Mouse (Mus musculus): Measurements from ENCODE around the gene Evl. TPM values are rescaled to one million over a fixed set of nuclear protein-coding genes. Genes with fewer than 3 reads are reported as not detected.

Gene Evl
- total and polyA plus RNA-seq, 3 experiments: 3.2 to 29.3 (median 11.3) TPM

GRCm38 (mm10) chr12:108642019-108642418 is 87.5 kb downstream of the Evl start:
- no peaks in the 10 kb centered on the region for H3K9me3 ChIP-seq (replicated peaks; ENCODE audit: low read length)
- dilution Hi-C loops (cut with MboI; ENCODE audit: extremely low pct_ligation_motif_present, extremely low pct_unique_long_range_greater_than_20kb, low sequenced_read_pairs): no loop called here
- in situ Hi-C loops (cut with MboI; ENCODE audit: low pct_ligation_motif_present, low pct_unique_long_range_greater_than_20kb, low sequenced_read_pairs): no loop called here
- H3K9ac ChIP-seq (ENCODE audit: insufficient read depth, low read depth): no peak overlapping the region
- no peaks in the 10 kb centered on the region for H3K27me3 ChIP-seq (replicated peaks)
- peaks cover 3 to 65% of the 10 kb centered on the region in 2 experiments; a peak in 3 of 4 replicates for H3K4me1 ChIP-seq (ENCODE audit: control insufficient read depth in 1 of 2, insufficient read depth in 2 of 2)
- no peak for TF ChIP-seq ZC3H11A (IDR thresholded peaks at IDR 0.05; ENCODE audit: low read depth, low read length)
- no peak for TF ChIP-seq USF2 (conservative IDR thresholded peaks at IDR 0.05; ENCODE audit: low read depth, low read length)
- TF ChIP-seq ELF1 (IDR thresholded peaks at IDR 0.05; ENCODE audit: low read depth, low read length): no peak
- no peak for TF ChIP-seq CTCF (conservative IDR thresholded peaks at IDR 0.05 in 1 of 2, IDR thresholded peaks at IDR 0.05 in 1 of 2; ENCODE audit: low read depth in 2 of 2, low read length in 2 of 2)
- no peak for TF ChIP-seq IRF4 (IDR thresholded peaks at IDR 0.05; ENCODE audit: low read depth, low read length)
- no peak for TF ChIP-seq CHD1 (IDR thresholded peaks at IDR 0.05; ENCODE audit: low read depth, low read length)
- no peak for TF ChIP-seq RCOR1 (conservative IDR thresholded peaks at IDR 0.05; ENCODE audit: low read depth, low read length)
- no peak overlapping the region for H3K4me3 ChIP-seq (replicated peaks in 1 of 3; ENCODE audit: low read depth in 2 of 3, low read length in 2 of 3, poor library complexity in 1 of 3)
- H3K36me3 ChIP-seq (replicated peaks in 1 of 2; ENCODE audit: control insufficient read depth in 1 of 2, insufficient read depth in 1 of 2, low read length in 1 of 2): peaks cover 0 to 9% of the 10 kb centered on the region in 2 experiments
- no peak for DNase-seq (ENCODE audit: extremely low read depth)
- no peak overlapping the region for H3K27ac ChIP-seq (ENCODE audit: insufficient read depth, low read depth)
- H3K79me2 ChIP-seq (replicated peaks; ENCODE audit: control insufficient read depth, extremely low read depth, insufficient read depth, poor library complexity, severe bottlenecking): no peaks in the 10 kb centered on the region
- H3K4me2 ChIP-seq (ENCODE audit: insufficient read depth, low read depth, poor library complexity, severe bottlenecking): no peak overlapping the region

- H3K4me2 ChIP-seq (ENCODE audit: insufficient read depth, low read depth, poor library complexity, severe bottlenecking): no peak overlapping the region
- DNase-seq (ENCODE audit: extremely low read depth): no peak
- H3K9me3 ChIP-seq (replicated peaks; ENCODE audit: low read length): peaks cover 19% of the 10 kb centered on the region
- peaks cover 0 to 30% of the 10 kb centered on the region in 2 experiments for H3K36me3 ChIP-seq (replicated peaks in 1 of 2; ENCODE audit: control insufficient read depth in 1 of 2, insufficient read depth in 1 of 2, low read length in 1 of 2)
- no peak overlapping the region for H3K27ac ChIP-seq (ENCODE audit: insufficient read depth, low read depth)
- H3K79me2 ChIP-seq (replicated peaks; ENCODE audit: control insufficient read depth, extremely low read depth, insufficient read depth, poor library complexity, severe bottlenecking): no peaks in the 10 kb centered on the region
- in situ Hi-C loops (cut with MboI; ENCODE audit: low pct_ligation_motif_present, low pct_unique_long_range_greater_than_20kb, low sequenced_read_pairs) (no loop called here), dilution Hi-C loops (cut with MboI; ENCODE audit: extremely low pct_ligation_motif_present, extremely low pct_unique_long_range_greater_than_20kb, low sequenced_read_pairs) (no loop called here)
- peaks cover 3 to 55% of the 10 kb centered on the region in 2 experiments; a peak in 3 of 4 replicates for H3K4me1 ChIP-seq (ENCODE audit: control insufficient read depth in 1 of 2, insufficient read depth in 2 of 2)
- no peak overlapping the region for H3K4me3 ChIP-seq (replicated peaks in 1 of 3; ENCODE audit: low read depth in 2 of 3, low read length in 2 of 3, poor library complexity in 1 of 3)
- no peak overlapping the region for H3K9ac ChIP-seq (ENCODE audit: insufficient read depth, low read depth)
- TF ChIP-seq USF2 (conservative IDR thresholded peaks at IDR 0.05; ENCODE audit: low read depth, low read length): no peak
- TF ChIP-seq TBP (conservative IDR thresholded peaks at IDR 0.05; ENCODE audit: low read depth, low read length): no peak
- no peak for TF ChIP-seq MXI1 (IDR thresholded peaks at IDR 0.05; ENCODE audit: low read depth, low read length)
- no peak for TF ChIP-seq ZNF384 (IDR thresholded peaks at IDR 0.05; ENCODE audit: low read depth, low read length)
- no peak for TF ChIP-seq JUN (IDR thresholded peaks at IDR 0.05; ENCODE audit: insufficient read depth, low read depth, low read length)
- TF ChIP-seq HCFC1 (IDR thresholded peaks at IDR 0.05; ENCODE audit: low read depth, low read length): no peak
- no peak for TF ChIP-seq BHLHE40 (IDR thresholded peaks at IDR 0.05; ENCODE audit: low read depth, low read length)
- no peaks in the 10 kb centered on the region for H3K27me3 ChIP-seq (replicated peaks)
These were observed 91.7 kb downstream of the Evl start for GRCm38 (mm10) chr12:108646234-108646633.

- no peak overlapping the region for H3K9ac ChIP-seq (ENCODE audit: insufficient read depth, low read depth)
- dilution Hi-C loops (cut with MboI; ENCODE audit: extremely low pct_ligation_motif_present, extremely low pct_unique_long_range_greater_than_20kb, low sequenced_read_pairs) (no loop called here), in situ Hi-C loops (cut with MboI; ENCODE audit: low pct_ligation_motif_present, low pct_unique_long_range_greater_than_20kb, low sequenced_read_pairs) (no loop called here)
- H3K27me3 ChIP-seq (replicated peaks): no peaks in the 10 kb centered on the region
- H3K4me1 ChIP-seq (ENCODE audit: control insufficient read depth in 1 of 2, insufficient read depth in 2 of 2): peaks cover 3 to 53% of the 10 kb centered on the region in 2 experiments; a peak in 3 of 4 replicates
- TF ChIP-seq IRF4 (IDR thresholded peaks at IDR 0.05; ENCODE audit: low read depth, low read length) (no peak), MEF2A (IDR thresholded peaks at IDR 0.05; ENCODE audit: borderline replicate concordance, low read depth, low read length) (no peak), KAT2A (IDR thresholded peaks at IDR 0.05; ENCODE audit: insufficient replicate concordance, low read length) (no peak), ZC3H11A (IDR thresholded peaks at IDR 0.05; ENCODE audit: low read depth, low read length) (no peak), CTCF (conservative IDR thresholded peaks at IDR 0.05 in 1 of 2, IDR thresholded peaks at IDR 0.05 in 1 of 2; ENCODE audit: low read depth in 2 of 2, low read length in 2 of 2) (no peak), MXI1 (IDR thresholded peaks at IDR 0.05; ENCODE audit: low read depth, low read length) (no peak), ETS1 (conservative IDR thresholded peaks at IDR 0.05; ENCODE audit: low read depth, low read length) (no peak), MAFK (IDR thresholded peaks at IDR 0.05; ENCODE audit: insufficient replicate concordance, low read length) (no peak), NELFE (IDR thresholded peaks at IDR 0.05; ENCODE audit: low read depth, low read length) (no peak), USF2 (conservative IDR thresholded peaks at IDR 0.05; ENCODE audit: low read depth, low read length) (no peak), SIN3A (IDR thresholded peaks at IDR 0.05; ENCODE audit: low read length) (no peak), ZNF384 (IDR thresholded peaks at IDR 0.05; ENCODE audit: low read depth, low read length) (no peak), USF1 (IDR thresholded peaks at IDR 0.05; ENCODE audit: low read depth, low read length) (no peak)
- no peak for DNase-seq (ENCODE audit: extremely low read depth)
- H3K79me2 ChIP-seq (replicated peaks; ENCODE audit: control insufficient read depth, extremely low read depth, insufficient read depth, poor library complexity, severe bottlenecking): no peaks in the 10 kb centered on the region
- H3K4me3 ChIP-seq (replicated peaks in 1 of 3; ENCODE audit: low read depth in 2 of 3, low read length in 2 of 3, poor library complexity in 1 of 3): no peak overlapping the region
- H3K27ac ChIP-seq (ENCODE audit: insufficient read depth, low read depth): no peak overlapping the region
- H3K4me2 ChIP-seq (ENCODE audit: insufficient read depth, low read depth, poor library complexity, severe bottlenecking): no peak overlapping the region
- H3K9me3 ChIP-seq (replicated peaks; ENCODE audit: low read length): peaks cover 19% of the 10 kb centered on the region
- peaks cover 0 to 38% of the 10 kb centered on the region in 2 experiments for H3K36me3 ChIP-seq (replicated peaks in 1 of 2; ENCODE audit: control insufficient read depth in 1 of 2, insufficient read depth in 1 of 2, low read length in 1 of 2)
These were observed 93.3 kb downstream of the Evl start for GRCm38 (mm10) chr12:108647784-108648183.
